Mouse (Mus musculus) retina, adult 2 months (tissue): Measurements from ENCODE around the gene Chrdl2.

Source experiments
- DNase-seq: peaks from one replicate; pipeline ENCODE4 v3.0.0-alpha.2; 2012; ENCODE audit warnings: low read depth, low spot score

Gene Chrdl2

GRCm38 (mm10) chr7:99982256-99983242, 23.4 kb upstream of the Chrdl2 start:
- DNase-seq: no peak

GRCm38 (mm10) chr7:99988725-99989124, 17.2 kb upstream of the Chrdl2 start:
- DNase-seq: no peak

DNA sequence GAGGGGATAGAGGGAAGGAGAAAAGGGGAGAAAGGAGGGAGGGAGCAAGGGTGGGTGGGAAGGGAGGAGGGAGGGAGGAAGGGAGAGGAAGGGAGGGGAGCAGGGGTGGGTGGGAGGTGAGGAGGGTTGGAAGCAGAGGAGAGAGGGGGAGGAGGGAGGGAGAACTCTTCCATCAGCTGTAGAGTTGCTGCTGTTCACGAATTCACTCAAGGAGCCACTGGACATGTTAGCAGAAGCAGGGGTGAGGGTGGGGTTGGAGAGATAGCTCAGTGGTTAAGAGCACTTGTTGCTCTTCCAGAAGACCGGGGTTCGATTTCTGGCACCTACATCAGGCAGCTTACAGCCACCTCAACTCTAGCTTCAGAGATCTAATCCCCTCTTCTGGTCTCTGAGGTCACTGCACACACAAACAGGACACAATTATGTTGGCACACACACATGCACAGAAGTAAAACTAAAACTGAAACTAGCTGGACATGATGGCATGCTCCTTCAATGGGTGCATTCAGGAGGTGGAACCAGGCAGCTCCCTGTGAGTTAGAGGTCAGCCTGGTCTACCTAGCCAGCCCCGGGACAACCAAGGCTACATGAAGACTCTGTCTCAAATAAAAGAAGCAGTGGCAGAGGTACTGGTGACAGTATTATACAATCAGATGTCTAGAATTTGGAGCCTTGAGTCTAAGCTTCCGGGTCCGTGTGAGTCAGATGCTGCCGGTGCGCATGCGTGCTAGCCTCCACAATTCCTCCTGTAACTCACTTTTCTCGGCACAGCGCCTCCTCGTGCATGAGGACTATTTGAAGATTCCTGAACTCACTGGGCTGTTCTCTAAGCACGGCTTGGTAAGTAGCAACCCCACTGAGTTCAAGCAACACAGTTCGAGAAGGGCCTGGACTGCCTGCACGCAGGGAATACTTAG, 15.9 kb upstream of the Chrdl2 start:
- no peak for DNase-seq

DNA sequence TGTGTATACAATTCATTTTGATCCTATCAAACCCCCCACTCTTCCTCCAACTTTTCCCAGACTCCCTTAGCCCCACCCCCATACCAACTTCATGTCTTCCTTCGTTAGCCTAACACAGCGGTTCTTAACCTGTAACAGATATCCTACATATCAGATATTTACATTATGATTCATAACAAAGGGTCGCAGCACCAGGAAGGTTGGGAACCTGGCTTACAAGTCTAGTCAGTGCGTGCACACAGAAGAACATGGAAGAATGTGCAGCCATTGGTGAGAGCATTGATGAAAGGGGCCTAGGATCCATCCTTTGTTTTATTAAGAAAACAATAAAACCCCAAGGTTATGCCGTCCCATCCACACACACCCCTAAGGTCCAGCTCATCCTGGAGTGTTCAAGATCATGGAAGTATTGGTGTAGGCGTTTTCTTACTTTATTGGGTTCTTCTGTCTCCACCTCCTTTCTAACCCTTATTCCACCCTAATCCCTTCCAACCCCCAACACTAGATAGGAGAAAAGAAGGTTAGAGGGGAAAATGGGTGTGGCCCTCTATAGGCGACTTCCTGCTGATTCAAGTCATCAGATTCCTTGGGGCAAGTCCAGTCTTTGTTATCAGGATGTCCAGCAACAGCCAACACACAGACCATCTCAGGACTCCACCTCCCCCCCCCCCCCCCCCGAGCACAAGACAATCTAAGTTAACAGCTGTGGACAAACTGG, 14.8 kb upstream of the Chrdl2 start:
- no peak for DNase-seq

DNA sequence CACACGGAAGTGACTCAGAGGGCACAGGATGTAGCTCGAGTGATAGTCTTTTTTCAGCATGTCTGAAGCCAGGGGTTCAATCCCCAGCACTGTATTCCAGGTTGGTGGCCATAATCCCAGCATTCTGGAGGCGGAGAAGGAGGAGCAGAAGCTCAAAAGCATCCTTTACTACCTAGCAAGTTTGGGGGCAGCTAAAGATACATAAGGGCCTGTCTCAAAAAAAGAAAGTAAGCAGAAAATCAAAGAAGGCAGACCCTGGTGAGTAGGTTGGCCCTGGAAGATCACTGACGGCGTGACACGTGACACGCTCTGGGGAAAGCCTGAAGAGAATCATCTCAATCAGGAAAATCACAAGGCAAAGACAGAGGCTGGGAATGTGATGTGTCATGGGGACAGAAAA, 12.8 kb upstream of the Chrdl2 start:
- DNase-seq: no peak

DNA sequence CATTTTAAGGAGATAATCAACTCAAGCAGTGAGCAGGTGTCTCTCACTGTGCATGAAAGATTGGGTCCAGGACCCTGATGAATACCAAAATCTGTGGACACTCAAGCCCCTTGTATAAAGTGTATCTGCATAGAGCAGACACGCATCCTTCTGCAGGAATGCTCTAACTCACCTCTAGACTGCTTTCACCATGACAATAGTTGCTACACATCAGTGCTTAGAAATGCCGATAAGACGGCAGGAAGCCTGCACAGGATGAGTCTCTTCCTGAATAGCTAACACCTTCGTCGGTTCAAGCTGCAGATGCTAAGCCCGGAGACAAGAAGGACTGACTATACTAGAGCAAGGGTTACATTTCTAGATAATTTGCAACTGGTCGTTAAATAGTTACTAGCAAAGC, 10.8 kb upstream of the Chrdl2 start:
- DNase-seq: no peak

- DNase-seq: no peak
Observed at GRCm38 (mm10) chr7:99998668-99999067, 7.3 kb upstream of the Chrdl2 start.

DNA sequence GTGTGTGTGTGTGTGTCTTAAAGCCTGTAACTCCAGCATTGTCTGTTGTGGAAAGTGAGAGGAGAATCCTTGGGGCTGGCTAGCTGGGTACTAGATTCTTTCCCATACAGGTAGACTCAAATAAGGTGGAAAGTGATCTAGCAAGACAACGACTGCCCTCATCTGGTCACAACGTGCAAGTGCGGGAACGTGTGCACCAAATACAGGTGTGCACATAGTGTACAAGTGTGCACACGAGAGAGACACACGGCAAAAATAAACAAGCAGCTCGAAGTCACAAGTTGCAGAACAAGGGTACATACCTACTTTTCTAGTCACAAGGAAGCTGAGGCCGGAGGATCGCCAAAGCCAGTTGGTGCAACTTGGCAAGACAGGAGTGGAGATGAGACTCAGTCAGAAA, 2.2 kb upstream of the Chrdl2 start:
- no peak for DNase-seq

DNA sequence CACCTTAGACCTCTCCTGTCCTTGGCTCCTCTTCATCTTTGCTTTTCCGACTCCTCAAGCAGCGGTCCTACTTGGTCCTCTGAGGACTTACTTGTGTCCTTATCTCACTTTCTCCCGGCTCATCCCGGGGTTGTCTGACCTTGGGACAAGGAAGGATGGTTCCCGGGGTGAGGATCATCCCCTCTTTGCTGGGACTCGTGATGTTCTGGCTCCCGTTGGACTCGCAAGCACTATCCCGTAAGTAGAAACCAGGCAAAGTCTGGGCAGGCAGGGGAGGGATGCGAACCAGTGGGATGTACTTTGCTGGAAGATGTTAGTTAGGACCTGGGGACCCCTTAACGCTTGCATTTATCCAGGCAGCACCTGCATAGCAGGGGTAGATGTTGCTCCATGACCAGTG, 439 bp downstream of the Chrdl2 start:
- DNase-seq: no peak

GRCm38 (mm10) chr7:100008765-100009164, 2.8 kb downstream of the Chrdl2 start:
- DNase-seq: no peak

- peak; percentile 18 for DNase-seq
Observed at GRCm38 (mm10) chr7:100009640-100010039, 3.7 kb downstream of the Chrdl2 start.

DNA sequence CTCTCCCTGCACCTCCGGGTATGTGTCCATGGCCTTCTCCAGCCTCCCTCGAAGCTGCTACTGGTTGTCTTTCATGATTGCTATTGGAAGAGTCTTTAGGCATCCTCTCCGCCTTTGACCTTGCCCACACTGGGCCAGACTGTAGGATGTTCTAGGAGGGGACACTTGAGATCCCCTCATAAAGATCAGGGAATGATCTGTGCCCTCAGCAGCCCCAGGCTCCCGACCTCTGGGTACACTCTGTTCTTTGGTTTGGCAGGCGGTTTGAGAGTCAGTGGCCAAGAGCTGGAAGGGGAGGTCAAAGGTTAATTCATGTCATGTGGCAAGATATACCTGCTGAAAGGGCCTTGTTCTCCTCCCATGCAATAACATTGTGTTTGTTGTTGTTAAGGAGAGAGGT, 4.7 kb downstream of the Chrdl2 start:
- no peak for DNase-seq

GRCm38 (mm10) chr7:100012085-100012484, 6.1 kb downstream of the Chrdl2 start:
- no peak for DNase-seq

DNA sequence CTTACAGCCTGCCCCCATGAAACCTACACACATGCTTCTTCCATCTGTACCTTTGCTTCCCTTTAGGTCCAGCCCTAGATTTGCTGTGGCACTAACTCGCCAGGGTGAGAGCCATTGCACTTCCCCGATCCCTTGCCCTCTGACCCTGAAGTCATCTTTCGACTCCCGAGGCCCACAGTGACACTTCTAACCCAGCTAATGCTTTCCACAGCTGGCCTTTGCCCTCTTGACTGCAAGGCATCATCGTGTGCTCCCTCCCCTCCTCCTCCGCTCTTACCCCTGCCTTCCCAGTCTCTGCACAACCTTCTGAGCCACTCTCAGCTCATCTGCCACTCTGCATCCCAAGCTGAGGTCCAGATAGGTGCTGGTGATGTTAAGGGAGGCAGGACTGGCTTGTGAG, 6.5 kb downstream of the Chrdl2 start:
- DNase-seq: no peak

- no peak for DNase-seq
Observed at GRCm38 (mm10) chr7:100014123-100014600, 8.2 kb downstream of the Chrdl2 start.

GRCm38 (mm10) chr7:100017056-100017455, 11.1 kb downstream of the Chrdl2 start:
- DNase-seq: no peak

GRCm38 (mm10) chr7:100027353-100027752, 21.4 kb downstream of the Chrdl2 start:
- DNase-seq: no peak

- no peak for DNase-seq
Observed at GRCm38 (mm10) chr7:100029307-100029706, 23.3 kb downstream of the Chrdl2 start.

- DNase-seq: no peak
Observed at GRCm38 (mm10) chr7:100030996-100031749, 25.2 kb downstream of the Chrdl2 start.

DNA sequence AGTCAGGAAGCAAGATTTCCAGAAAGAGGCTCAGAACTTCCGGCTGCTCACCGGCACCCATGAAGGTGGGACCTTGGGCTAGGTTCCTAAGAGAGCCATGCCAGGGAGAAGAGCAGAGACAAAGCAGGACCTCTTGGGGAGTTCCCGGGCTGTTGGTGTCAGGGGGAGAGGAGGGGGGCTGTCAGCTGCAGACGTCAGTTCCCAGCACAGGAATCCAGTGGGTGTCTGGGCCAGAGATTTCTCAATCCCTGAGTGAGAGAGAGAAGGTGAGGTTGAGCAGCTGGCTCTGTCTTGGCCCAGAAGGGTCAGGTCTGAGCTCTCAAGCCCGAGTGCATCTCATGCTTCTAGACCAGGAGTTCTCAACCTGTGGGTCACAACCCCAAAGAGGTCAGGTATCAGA, 27.7 kb downstream of the Chrdl2 start:
- no peak for DNase-seq
